10 mouse cellular contexts compared by ENCODE assay signal in genomic region chr16:34658388-34658787, GRCm38 (mm10). TPM values are rescaled to one million over a fixed set of nuclear protein-coding genes. Genes with fewer than 3 reads are reported as not detected.
DNase-seq lines count a peak whose midpoint lies in the region; ATAC-seq lines count a peak whose summit lies in the region.
"Had no signal": no experiment of that assay in that cellular context is flagged by ENCODE, and none has a peak within 500 bp of the region (broad histone marks: within the 10 kb centered on the region; RNA-seq: fewer than 3 reads in every experiment).

No protein-coding gene starts in this region.

- H3K4me2 ChIP-seq in heart, embryonic 13.5 days, result peak overlapping the region; percentile 74
- H3K4me2 ChIP-seq in hindbrain, embryonic 15.5 days, result peak overlapping the region; percentile 61
- peak overlapping the region; percentile 58 for H3K4me2 ChIP-seq in midbrain, embryonic 13.5 days (replicated peaks)

- no peaks in the 10 kb centered on the region for H3K36me3 ChIP-seq in heart, embryonic 13.5 days
- no peaks in the 10 kb centered on the region for H3K36me3 ChIP-seq in hindbrain, embryonic 15.5 days
- H3K36me3 ChIP-seq in midbrain, embryonic 13.5 days, result no peaks in the 10 kb centered on the region

- no peak for ATAC-seq in heart, embryonic 13.5 days (ENCODE audit: extremely low read depth, insufficient number of reproducible peaks, low FRiP score, low TSS enrichment)
- ATAC-seq in hindbrain, embryonic 15.5 days (ENCODE audit: low FRiP score, low read depth), result 0 out of 2 replicates have a peak, but pooled peaks have one; percentile 56
- ATAC-seq in midbrain, embryonic 13.5 days, result peak; percentile 55; the same call in 1 of the 2 replicates

- no peaks in the 10 kb centered on the region for H3K9me3 ChIP-seq in heart, embryonic 13.5 days
- no peaks in the 10 kb centered on the region for H3K9me3 ChIP-seq in hindbrain, embryonic 15.5 days
- no peaks in the 10 kb centered on the region for H3K9me3 ChIP-seq in midbrain, embryonic 13.5 days

- peak overlapping the region; percentile 49 for H3K4me3 ChIP-seq in heart, embryonic 13.5 days
- H3K4me3 ChIP-seq in hindbrain, embryonic 15.5 days, result peak overlapping the region; percentile 36; the same call in 1 of the 2 replicates
- H3K4me3 ChIP-seq in midbrain, embryonic 13.5 days (replicated peaks), result peak overlapping the region; percentile 37; the same call in 1 of the 2 replicates

- DNase-seq in heart, adult 8-10 months (ENCODE audit: low spot score), result no peak
- DNase-seq in embryo, embryonic 9.5 days (ENCODE audit: extremely low spot score), result peak; percentile 33
- DNase-seq in c-Kit-positive CD71-positive TER-119-positive erythroid progenitor cells, embryonic 14.5 days (ENCODE audit: low spot score), result no peak
- DNase-seq in thymus, postnatal 4 days, result no peak
- DNase-seq in cerebellum, postnatal 36 days, result no peak
- DNase-seq: B cell, adult 2 months had no signal

- 33% methylated on average over 11 of the region's 11 CpGs for WGBS in heart, embryonic 13.5 days
- 41% methylated on average over 11 of the region's 11 CpGs for WGBS in hindbrain, embryonic 15.5 days
- WGBS in midbrain, embryonic 13.5 days, result 40% methylated on average over 11 of the region's 11 CpGs

- H3K9ac ChIP-seq in heart, embryonic 13.5 days, result peak overlapping the region; percentile 63; the same call in 1 of the 2 replicates
- H3K9ac ChIP-seq in hindbrain, embryonic 15.5 days, result no peak overlapping the region
- no peak overlapping the region for H3K9ac ChIP-seq in midbrain, embryonic 13.5 days (replicated peaks)

- peaks cover 12% of the 10 kb centered on the region; the same call in 1 of the 2 replicates for H3K27me3 ChIP-seq in heart, embryonic 13.5 days (replicated peaks)
- H3K27me3 ChIP-seq in hindbrain, embryonic 15.5 days, result no peaks in the 10 kb centered on the region
- peaks cover 4% of the 10 kb centered on the region; the same call in 1 of the 2 replicates for H3K27me3 ChIP-seq in midbrain, embryonic 13.5 days

- H3K4me1 ChIP-seq in heart, embryonic 13.5 days, result peaks cover 10% of the 10 kb centered on the region
- peaks cover 11% of the 10 kb centered on the region for H3K4me1 ChIP-seq in hindbrain, embryonic 15.5 days (replicated peaks)
- H3K4me1 ChIP-seq in midbrain, embryonic 13.5 days (replicated peaks), result peaks cover 9% of the 10 kb centered on the region

- no peak overlapping the region for H3K27ac ChIP-seq in heart, embryonic 13.5 days (replicated peaks)
- no peak overlapping the region for H3K27ac ChIP-seq in hindbrain, embryonic 15.5 days (replicated peaks)
- no peak overlapping the region for H3K27ac ChIP-seq in midbrain, embryonic 13.5 days

RNA-seq across cellular contexts. Expression of gene Ropn1, which starts 8.7 kb away (rescaled TPM):
- polyA plus RNA-seq in heart, embryonic 13.5 days (2015; fragmentation: Nextera tagmentation; extraction: Ambion mirVana), result 0.45 and 1.0 TPM in 2 replicates
- total RNA-seq in heart, adult 8-10 months (2022), result not detected
- polyA plus RNA-seq in hindbrain, embryonic 15.5 days (2015; fragmentation: Nextera tagmentation; extraction: Ambion mirVana), result not detected in 2 replicates
- polyA plus RNA-seq in midbrain, embryonic 13.5 days (2015; fragmentation: Nextera tagmentation; extraction: Ambion mirVana), result not detected in 2 replicates
- polyA plus RNA-seq: erythroblast, embryonic 14.5 days had no signal

RNA-seq across cellular contexts. Expression of gene Ccdc14, which starts 32.0 kb away (rescaled TPM):
- 4.9 and 5.5 TPM in 2 replicates for polyA plus RNA-seq in heart, embryonic 13.5 days (2015; fragmentation: Nextera tagmentation; extraction: Ambion mirVana)
- total RNA-seq in heart, adult 8-10 months (2022), result 1 to 10 TPM; 1.9 to 3.1 (median 2.4) TPM
- 3.3 and 3.8 TPM in 2 replicates for polyA plus RNA-seq in hindbrain, embryonic 15.5 days (2015; fragmentation: Nextera tagmentation; extraction: Ambion mirVana)
- polyA plus RNA-seq in midbrain, embryonic 13.5 days (2015; fragmentation: Nextera tagmentation; extraction: Ambion mirVana), result 5.5 TPM in 2 replicates
